Mouse (Mus musculus) heart, embryonic 11.5 days (tissue): ENCODE measurements at regions not wholly inside any gene's neighbourhood (a gene's known extent, or its start where the extent isn't known, plus 50 kb on each side); places are given as distances from the start of the nearest gene placed in this dataset.
A peak's percentile ranks its signal among the peaks of the same experiment; 100 is the strongest.

Experiments used
- ATAC-seq: fragments of 200-750 bp; cut with Nextera tagmentation; replicated peaks from 2 replicates; pipeline ENCODE4 v1.8.0; 2017; ENCODE audit warnings: moderate library complexity; ENCODE audit not compliant: insufficient number of reproducible peaks, low FRiP score, low TSS enrichment
- H3K27ac ChIP-seq: fragments of 300-500 bp; sonication (generic); 2 replicates; pipeline ENCODE4 v1.5.1; 2014; ENCODE audit warnings: mild to moderate bottlenecking, low read depth, low read length
- H3K27me3 ChIP-seq: fragments of 300-500 bp; sonication (generic); 2 replicates; pipeline ENCODE4 v1.6.1; 2014; ENCODE audit warnings: mild to moderate bottlenecking, low read length, mixed read lengths; ENCODE audit not compliant: control insufficient read depth, insufficient read depth
- H3K36me3 ChIP-seq: fragments of 300-500 bp; sonication (generic); 2 replicates; pipeline ENCODE4 v1.6.1; 2014; ENCODE audit warnings: mild to moderate bottlenecking, low read length, moderate library complexity, mixed read lengths; ENCODE audit not compliant: control insufficient read depth, insufficient read depth
- H3K4me1 ChIP-seq: fragments of 300-500 bp; sonication (generic); 2 replicates; pipeline ENCODE4 v1.6.1; 2014; ENCODE audit warnings: low read length; ENCODE audit not compliant: control insufficient read depth, insufficient read depth
- H3K4me2 ChIP-seq: fragments of 300-500 bp; sonication (generic); 2 replicates; pipeline ENCODE4 v1.6.1; 2014; ENCODE audit warnings: mild to moderate bottlenecking, moderate library complexity
- H3K4me3 ChIP-seq: fragments of 300-500 bp; sonication (generic); 2 replicates; pipeline ENCODE4 v1.5.1; 2014; ENCODE audit warnings: low read depth, low read length
- H3K9ac ChIP-seq: fragments of 300-500 bp; sonication (generic); 2 replicates; pipeline ENCODE4 v1.6.1; 2014; ENCODE audit warnings: mild to moderate bottlenecking, low read depth, low read length, moderate library complexity
- H3K9me3 ChIP-seq: fragments of 300-500 bp; sonication (generic); replicated peaks from 2 replicates; pipeline ENCODE4 v1.6.1; 2016; ENCODE audit warnings: low read length; ENCODE audit not compliant: control insufficient read depth
- WGBS: fragments of 180-500 bp; shearing (Covaris S2); extraction: QIAGEN DNeasy Blood & Tissue Kit; methylation state at CpG from one replicate; pipeline ENCODE4 v1.1.7; 2014; ENCODE audit not compliant: insufficient replicate concordance; 5-methylcytosine and 5-hydroxymethylcytosine counted together

GRCm38 (mm10) chr8:39218716-39219115 is 1456.2 kb upstream of the Adam24 start:
- H3K9me3 ChIP-seq = no peaks in the 10 kb centered on the region
- H3K27ac ChIP-seq = no peak overlapping the region
- H3K4me1 ChIP-seq = no peaks in the 10 kb centered on the region
- WGBS = 89% methylated on average over 1 of the region's 1 CpGs
- H3K4me3 ChIP-seq = no peak overlapping the region
- H3K4me2 ChIP-seq = no peak overlapping the region
- no peaks in the 10 kb centered on the region for H3K27me3 ChIP-seq
- no peak for ATAC-seq
- no peaks in the 10 kb centered on the region for H3K36me3 ChIP-seq
- H3K9ac ChIP-seq = no peak overlapping the region

- Histone ChIP-seq H3K4me2 (no peak overlapping the region), H3K4me1 (no peaks in the 10 kb centered on the region), H3K4me3 (no peak overlapping the region), H3K27me3 (no peaks in the 10 kb centered on the region), H3K36me3 (no peaks in the 10 kb centered on the region), H3K9ac (no peak overlapping the region), H3K27ac (no peak overlapping the region), H3K9me3 (no peaks in the 10 kb centered on the region)
- ATAC-seq = no peak
These were observed 1447.6 kb upstream of the Adam24 start for GRCm38 (mm10) chr8:39227239-39227638.

GRCm38 (mm10) chr8:39268970-39269497 is 1405.8 kb upstream of the Adam24 start:
- H3K27ac ChIP-seq = no peak overlapping the region
- H3K4me2 ChIP-seq = no peak overlapping the region
- no peaks in the 10 kb centered on the region for H3K36me3 ChIP-seq
- no peak for ATAC-seq
- WGBS = 55% methylated on average over 5 of the region's 5 CpGs
- no peak overlapping the region for H3K9ac ChIP-seq
- H3K4me3 ChIP-seq = no peak overlapping the region
- no peaks in the 10 kb centered on the region for H3K9me3 ChIP-seq
- H3K4me1 ChIP-seq = no peaks in the 10 kb centered on the region
- no peaks in the 10 kb centered on the region for H3K27me3 ChIP-seq

- 11% methylated on average over 12 of the region's 12 CpGs for WGBS
- Histone ChIP-seq H3K27me3 (no peaks in the 10 kb centered on the region), H3K27ac (no peak overlapping the region), H3K4me3 (peak overlapping the region; percentile 34), H3K4me2 (peak overlapping the region; percentile 60), H3K9ac (0 out of 2 replicates have a peak overlapping the region, but pooled peaks have one; percentile 46), H3K4me1 (no peaks in the 10 kb centered on the region), H3K9me3 (no peaks in the 10 kb centered on the region), H3K36me3 (no peaks in the 10 kb centered on the region)
- no peak; the same call in 1 of the 2 replicates for ATAC-seq
These were observed 1377.2 kb upstream of the Adam24 start for GRCm38 (mm10) chr8:39297548-39298306.

GRCm38 (mm10) chr8:39303742-39304336 is 1371.0 kb upstream of the Adam24 start:
- Histone ChIP-seq H3K9me3 (no peaks in the 10 kb centered on the region), H3K4me3 (no peak overlapping the region), H3K9ac (no peak overlapping the region), H3K27ac (no peak overlapping the region), H3K4me2 (no peak overlapping the region), H3K27me3 (no peaks in the 10 kb centered on the region), H3K4me1 (no peaks in the 10 kb centered on the region), H3K36me3 (no peaks in the 10 kb centered on the region)
- no peak for ATAC-seq
- WGBS = 73% methylated on average over 6 of the region's 6 CpGs

- 51% methylated on average over 3 of the region's 3 CpGs for WGBS
These were observed 1361.0 kb upstream of the Adam24 start for GRCm38 (mm10) chr8:39313854-39314253.

GRCm38 (mm10) chr8:39315521-39316233 is 1359.2 kb upstream of the Adam24 start:
- H3K4me2 ChIP-seq = no peak overlapping the region
- no peaks in the 10 kb centered on the region for H3K27me3 ChIP-seq
- H3K4me3 ChIP-seq = no peak overlapping the region
- no peaks in the 10 kb centered on the region for H3K4me1 ChIP-seq
- no peaks in the 10 kb centered on the region for H3K36me3 ChIP-seq
- WGBS = 80% methylated on average over 10 of the region's 10 CpGs
- no peak overlapping the region for H3K27ac ChIP-seq
- no peak overlapping the region for H3K9ac ChIP-seq
- ATAC-seq = no peak
- no peaks in the 10 kb centered on the region for H3K9me3 ChIP-seq

More at GRCm38 (mm10) chr8:39313854-39314253, 1361.0 kb upstream of the Adam24 start:
- Histone ChIP-seq H3K9ac (no peak overlapping the region), H3K27me3 (no peaks in the 10 kb centered on the region), H3K4me2 (no peak overlapping the region), H3K9me3 (no peaks in the 10 kb centered on the region), H3K36me3 (no peaks in the 10 kb centered on the region), H3K4me1 (no peaks in the 10 kb centered on the region), H3K27ac (no peak overlapping the region), H3K4me3 (no peak overlapping the region)
- ATAC-seq = no peak

- Histone ChIP-seq H3K4me3 (no peak overlapping the region), H3K4me2 (no peak overlapping the region), H3K27ac (no peak overlapping the region), H3K9ac (no peak overlapping the region), H3K4me1 (no peaks in the 10 kb centered on the region), H3K36me3 (no peaks in the 10 kb centered on the region), H3K27me3 (no peaks in the 10 kb centered on the region), H3K9me3 (no peaks in the 10 kb centered on the region)
- WGBS = 78% methylated on average over 4 of the region's 4 CpGs
- no peak for ATAC-seq
These were observed 1358.7 kb upstream of the Adam24 start for GRCm38 (mm10) chr8:39316234-39316568.
